Mouse (Mus musculus) forebrain, embryonic 10.5 days (tissue): Measurements from ENCODE around the gene Mroh2a. TPM values are rescaled to one million over a fixed set of nuclear protein-coding genes. Genes with fewer than 3 reads are reported as not detected.

Experiments
- DNase-seq: peaks from one replicate; pipeline ENCODE4 v3.0.0-alpha.2; 2017; ENCODE audit warnings: low spot score; ENCODE audit errors: extremely low spot score
- H3K27ac ChIP-seq: fragments of 300-500 bp; sonication (generic); 2 replicates; pipeline ENCODE4 v1.5.1; 2016; ENCODE audit warnings: mild to moderate bottlenecking
- H3K27me3 ChIP-seq: fragments of 300-500 bp; sonication (generic); 2 replicates; pipeline ENCODE4 v1.6.1; 2016; ENCODE audit warnings: mild to moderate bottlenecking; ENCODE audit not compliant: poor library complexity, severe bottlenecking
- H3K36me3 ChIP-seq: fragments of 300-500 bp; sonication (generic); replicated peaks from 2 replicates; pipeline ENCODE4 v1.6.1; 2016; ENCODE audit warnings: mild to moderate bottlenecking, moderate library complexity
- H3K4me1 ChIP-seq: fragments of 300-500 bp; sonication (generic); 2 replicates; pipeline ENCODE4 v1.6.1; 2016
- H3K4me3 ChIP-seq: fragments of 300-500 bp; sonication (generic); 2 replicates; pipeline ENCODE4 v1.5.1; 2016; ENCODE audit warnings: mild to moderate bottlenecking, moderate library complexity
- H3K9me3 ChIP-seq: fragments of 300-500 bp; sonication (generic); 2 replicates; pipeline ENCODE4 v1.6.1; 2016; ENCODE audit warnings: mild to moderate bottlenecking, moderate library complexity
- WGBS: fragments of 180-500 bp; shearing (Covaris S2); methylation state at CpG from one replicate; pipeline ENCODE4 v1.1.7; 2016; 5-methylcytosine and 5-hydroxymethylcytosine counted together
- polyA plus RNA-seq: library from polyadenylated mRNA; unstranded; fragments of >200 nt; fragmentation: Nextera tagmentation; extraction: Ambion mirVana; gene quantifications from 2 replicates; pipeline ENCODE4 v1.2.1, GENCODE M21; 2016

Mroh2a gene
- polyA plus RNA-seq, 1 experiment from 2014 or later: 1.4 TPM

GRCm38 (mm10) chr1:88259643-88260024 is 32.8 kb downstream of the Mroh2a start:
- Histone ChIP-seq H3K4me1 (no peaks in the 10 kb centered on the region), H3K4me3 (no peak overlapping the region), H3K27me3 (no peaks in the 10 kb centered on the region), H3K36me3 (peaks cover 54% of the 10 kb centered on the region), H3K27ac (no peak overlapping the region), H3K9me3 (peaks cover 100% of the 10 kb centered on the region)
- DNase-seq: no peak
- 81% methylated on average over 4 of the region's 4 CpGs for WGBS

GRCm38 (mm10) chr1:88260114-88260513 is 33.3 kb downstream of the Mroh2a start:
- peaks cover 100% of the 10 kb centered on the region for H3K9me3 ChIP-seq

GRCm38 (mm10) chr1:88260604-88261377 is 34.0 kb downstream of the Mroh2a start:
- Histone ChIP-seq H3K4me3 (no peak overlapping the region), H3K4me1 (no peaks in the 10 kb centered on the region), H3K27me3 (no peaks in the 10 kb centered on the region), H3K36me3 (peaks cover 66% of the 10 kb centered on the region), H3K27ac (no peak overlapping the region), H3K9me3 (peaks cover 100% of the 10 kb centered on the region)
- DNase-seq: no peak
- 86% methylated on average over 10 of the region's 10 CpGs for WGBS

More at GRCm38 (mm10) chr1:88260114-88260513, 33.3 kb downstream of the Mroh2a start:
- Histone ChIP-seq H3K4me1 (no peaks in the 10 kb centered on the region), H3K27me3 (no peaks in the 10 kb centered on the region), H3K4me3 (no peak overlapping the region), H3K27ac (no peak overlapping the region), H3K36me3 (peaks cover 59% of the 10 kb centered on the region)
- DNase-seq: no peak
- 87% methylated on average over 6 of the region's 6 CpGs for WGBS

- Histone ChIP-seq H3K27ac (no peak overlapping the region), H3K4me1 (no peaks in the 10 kb centered on the region), H3K27me3 (no peaks in the 10 kb centered on the region), H3K4me3 (no peak overlapping the region), H3K9me3 (peaks cover 99% of the 10 kb centered on the region), H3K36me3 (peaks cover 75% of the 10 kb centered on the region)
- 89% methylated on average over 7 of the region's 7 CpGs for WGBS
- no peak for DNase-seq
Measured at GRCm38 (mm10) chr1:88261706-88262105, 34.9 kb downstream of the Mroh2a start.

GRCm38 (mm10) chr1:88262255-88262654 is 35.5 kb downstream of the Mroh2a start:
- peaks cover 99% of the 10 kb centered on the region for H3K9me3 ChIP-seq
- WGBS: 89% methylated on average over 4 of the region's 4 CpGs

GRCm38 (mm10) chr1:88262961-88263360 is 36.2 kb downstream of the Mroh2a start:
- no peaks in the 10 kb centered on the region for H3K4me1 ChIP-seq
- no peak overlapping the region for H3K4me3 ChIP-seq
- WGBS: 78% methylated on average over 6 of the region's 6 CpGs
- H3K27me3 ChIP-seq: no peaks in the 10 kb centered on the region
- peaks cover 99% of the 10 kb centered on the region for H3K9me3 ChIP-seq
- DNase-seq: no peak
- peaks cover 88% of the 10 kb centered on the region for H3K36me3 ChIP-seq
- H3K27ac ChIP-seq: no peak overlapping the region

More at GRCm38 (mm10) chr1:88262255-88262654, 35.5 kb downstream of the Mroh2a start:
- no peaks in the 10 kb centered on the region for H3K27me3 ChIP-seq
- peaks cover 80% of the 10 kb centered on the region for H3K36me3 ChIP-seq
- no peak overlapping the region for H3K4me3 ChIP-seq
- no peak overlapping the region for H3K27ac ChIP-seq
- no peak for DNase-seq
- no peaks in the 10 kb centered on the region for H3K4me1 ChIP-seq

GRCm38 (mm10) chr1:88263778-88264177 is 37.0 kb downstream of the Mroh2a start:
- Histone ChIP-seq H3K27me3 (no peaks in the 10 kb centered on the region), H3K4me3 (no peak overlapping the region), H3K27ac (no peak overlapping the region), H3K9me3 (peaks cover 96% of the 10 kb centered on the region), H3K36me3 (peaks cover 96% of the 10 kb centered on the region), H3K4me1 (no peaks in the 10 kb centered on the region)
- 90% methylated on average over 5 of the region's 5 CpGs for WGBS
- DNase-seq: no peak

GRCm38 (mm10) chr1:88264237-88264868 is 37.6 kb downstream of the Mroh2a start:
- WGBS: 89% methylated on average over 7 of the region's 7 CpGs
- H3K9me3 ChIP-seq: peaks cover 93% of the 10 kb centered on the region

GRCm38 (mm10) chr1:88264869-88265240 is 38.1 kb downstream of the Mroh2a start:
- DNase-seq: no peak
- Histone ChIP-seq H3K27ac (no peak overlapping the region), H3K4me3 (no peak overlapping the region), H3K4me1 (no peaks in the 10 kb centered on the region), H3K36me3 (peaks cover 100% of the 10 kb centered on the region), H3K9me3 (peaks cover 92% of the 10 kb centered on the region), H3K27me3 (no peaks in the 10 kb centered on the region)
- 82% methylated on average over 4 of the region's 4 CpGs for WGBS

More at GRCm38 (mm10) chr1:88264237-88264868, 37.6 kb downstream of the Mroh2a start:
- Histone ChIP-seq H3K4me3 (no peak overlapping the region), H3K27me3 (no peaks in the 10 kb centered on the region), H3K27ac (no peak overlapping the region), H3K4me1 (no peaks in the 10 kb centered on the region), H3K36me3 (peaks cover 100% of the 10 kb centered on the region)
- DNase-seq: no peak

GRCm38 (mm10) chr1:88266123-88266522 is 39.3 kb downstream of the Mroh2a start:
- Histone ChIP-seq H3K4me1 (no peaks in the 10 kb centered on the region), H3K9me3 (peaks cover 80% of the 10 kb centered on the region), H3K36me3 (peaks cover 96% of the 10 kb centered on the region), H3K4me3 (no peak overlapping the region), H3K27ac (no peak overlapping the region), H3K27me3 (no peaks in the 10 kb centered on the region)
- WGBS: 90% methylated on average over 13 of the region's 13 CpGs
- DNase-seq: no peak

GRCm38 (mm10) chr1:88267489-88267888 is 40.7 kb downstream of the Mroh2a start:
- Histone ChIP-seq H3K27ac (no peak overlapping the region), H3K27me3 (no peaks in the 10 kb centered on the region), H3K4me1 (no peaks in the 10 kb centered on the region), H3K4me3 (no peak overlapping the region), H3K9me3 (peaks cover 74% of the 10 kb centered on the region), H3K36me3 (peaks cover 96% of the 10 kb centered on the region)
- no peak for DNase-seq
- WGBS: 93% methylated on average over 6 of the region's 6 CpGs

- peaks cover 72% of the 10 kb centered on the region for H3K9me3 ChIP-seq
- 89% methylated on average over 6 of the region's 6 CpGs for WGBS
Measured at GRCm38 (mm10) chr1:88268070-88268469, 41.3 kb downstream of the Mroh2a start.

More at GRCm38 (mm10) chr1:88268070-88268469, 41.3 kb downstream of the Mroh2a start:
- H3K36me3 ChIP-seq: peaks cover 96% of the 10 kb centered on the region
- no peaks in the 10 kb centered on the region for H3K4me1 ChIP-seq
- no peak overlapping the region for H3K4me3 ChIP-seq
- no peak overlapping the region for H3K27ac ChIP-seq
- no peaks in the 10 kb centered on the region for H3K27me3 ChIP-seq
- DNase-seq: no peak
